Mouse (Mus musculus) lung, embryonic 15.5 days (tissue): ENCODE data around the gene Txlna. TPM values are rescaled to one million over a fixed set of nuclear protein-coding genes. Genes with fewer than 3 reads are reported as not detected.

Source experiments
- ATAC-seq: fragments of 200-750 bp; cut with Nextera tagmentation; 2 replicates; pipeline ENCODE4 v1.8.0; 2017; ENCODE audit warnings: moderate number of reproducible peaks, borderline replicate concordance; ENCODE audit not compliant: low FRiP score, low TSS enrichment; ENCODE audit errors: extremely low read depth
- H3K27ac ChIP-seq: fragments of 300-500 bp; sonication (generic); 2 replicates; pipeline ENCODE4 v1.5.1; 2015; ENCODE audit warnings: moderate library complexity, mild to moderate bottlenecking, inconsistent platforms
- H3K27me3 ChIP-seq: fragments of 300-500 bp; sonication (generic); 2 replicates; pipeline ENCODE4 v1.6.1; 2015; ENCODE audit warnings: inconsistent platforms
- H3K36me3 ChIP-seq: fragments of 300-500 bp; sonication (generic); 2 replicates; pipeline ENCODE4 v1.6.1; 2015; ENCODE audit warnings: inconsistent platforms
- H3K4me1 ChIP-seq: fragments of 300-500 bp; sonication (generic); 2 replicates; pipeline ENCODE4 v1.6.1; 2015; ENCODE audit warnings: inconsistent platforms
- H3K4me2 ChIP-seq: fragments of 300-500 bp; sonication (generic); 2 replicates; pipeline ENCODE4 v1.6.1; 2015; ENCODE audit warnings: inconsistent platforms, mild to moderate bottlenecking, moderate library complexity
- H3K4me3 ChIP-seq: fragments of 300-500 bp; sonication (generic); 2 replicates; pipeline ENCODE4 v1.5.1; 2015; ENCODE audit warnings: mild to moderate bottlenecking, inconsistent platforms
- H3K9ac ChIP-seq: fragments of 300-500 bp; sonication (generic); 2 replicates; pipeline ENCODE4 v1.6.1; 2015; ENCODE audit warnings: inconsistent platforms
- H3K9me3 ChIP-seq: fragments of 300-500 bp; sonication (generic); 2 replicates; pipeline ENCODE4 v1.6.1; 2016; ENCODE audit warnings: inconsistent platforms
- WGBS: fragments of 180-500 bp; shearing (Covaris S2); methylation state at CpG from one replicate; pipeline ENCODE4 v1.1.7; 2015; 5-methylcytosine and 5-hydroxymethylcytosine counted together
- microRNA-seq: library from miRNA; unstranded; fragments of <30 nt; microRNA quantifications from one replicate; pipeline ENCODE4, GENCODE M21; 2016
- polyA plus RNA-seq: library from polyadenylated mRNA; unstranded; fragments of >200 nt; fragmentation: Nextera tagmentation; extraction: Ambion mirVana; gene quantifications from 2 replicates; pipeline ENCODE4 v1.2.1, GENCODE M21; 2015

Txlna gene
- polyA plus RNA-seq, 1 experiment from 2014 or later = 86.8 TPM

DNA sequence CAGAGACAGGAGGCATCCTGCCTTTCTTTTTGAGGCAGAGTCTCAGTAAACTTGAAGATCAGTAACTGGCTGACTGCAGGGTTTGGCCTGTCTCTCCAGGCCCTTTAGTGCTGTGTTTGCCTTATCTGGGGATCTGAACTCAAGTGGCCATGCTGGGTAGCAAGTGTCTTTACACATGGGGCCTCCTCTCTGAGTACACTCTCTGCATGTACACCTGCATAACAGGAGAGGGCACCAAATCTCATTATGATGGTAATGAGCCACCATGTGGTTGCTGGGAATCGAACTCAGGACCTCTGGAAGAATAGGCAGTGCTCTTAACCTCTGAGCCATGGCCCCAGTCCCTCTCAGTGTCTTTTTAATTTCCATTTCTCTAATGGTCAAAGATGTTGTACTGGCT lies 58.6 kb downstream of the Txlna start:
- 75% methylated on average over 1 of the region's 1 CpGs for WGBS
- no peaks in the 10 kb centered on the region for H3K27me3 ChIP-seq

DNA sequence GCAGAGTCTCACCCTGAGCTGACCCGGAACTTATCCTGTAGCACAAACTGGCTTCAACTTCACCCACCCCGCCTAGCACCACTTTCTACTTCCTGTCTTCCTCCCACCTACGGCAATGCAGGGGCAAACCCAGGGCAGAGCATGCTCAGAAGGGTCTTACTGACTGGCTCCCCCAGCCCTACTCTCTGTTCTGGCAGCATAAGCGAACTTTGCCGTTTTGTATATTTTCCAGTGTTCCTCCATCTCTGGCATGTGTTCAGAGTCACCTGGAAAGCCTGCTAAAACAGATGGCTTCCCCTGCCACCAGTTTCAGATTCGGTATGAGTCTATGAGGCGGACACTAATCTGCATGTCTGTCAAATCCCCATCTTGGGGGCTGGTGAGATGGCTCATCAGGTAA lies 60.5 kb downstream of the Txlna start:
- H3K4me2 ChIP-seq = no peak overlapping the region
- no peaks in the 10 kb centered on the region for H3K36me3 ChIP-seq
- H3K9me3 ChIP-seq = no peaks in the 10 kb centered on the region
- no peaks in the 10 kb centered on the region for H3K27me3 ChIP-seq
- H3K4me3 ChIP-seq = no peak overlapping the region
- H3K4me1 ChIP-seq = peaks cover 15% of the 10 kb centered on the region
- ATAC-seq = no peak
- WGBS = 54% methylated on average over 7 of the region's 7 CpGs
- H3K27ac ChIP-seq = no peak overlapping the region
- H3K9ac ChIP-seq = no peak overlapping the region

More for the DNA sequence above, 58.6 kb downstream of the Txlna start:
- Histone ChIP-seq H3K4me2 (no peak overlapping the region), H3K4me3 (no peak overlapping the region), H3K27ac (no peak overlapping the region), H3K36me3 (no peaks in the 10 kb centered on the region), H3K4me1 (peaks cover 18% of the 10 kb centered on the region), H3K9ac (no peak overlapping the region), H3K9me3 (no peaks in the 10 kb centered on the region)
- ATAC-seq = no peak

GRCm38 (mm10) chr4:129578466-129578865 lies 62.4 kb downstream of the Txlna start, which contains the start of gene Fam167b:
TSS of gene Fam167b (minus strand) at chr4:129578549.
- H3K4me3 ChIP-seq = no peak within 1 kb of the TSS

GRCm38 (mm10) chr4:129577688-129578087 lies 63.2 kb downstream of the Txlna start:
- no peak overlapping the region; the same call in 1 of the 2 replicates for H3K27ac ChIP-seq
- no peak overlapping the region for H3K4me3 ChIP-seq
- ATAC-seq = no peak

More at GRCm38 (mm10) chr4:129578466-129578865, 62.4 kb downstream of the Txlna start, which contains the start of gene Fam167b:
- H3K4me1 ChIP-seq = peaks cover 6% of the 10 kb centered on the region; the same call in 1 of the 2 replicates
- H3K9ac ChIP-seq = no peak within 1 kb of the TSS
- no peaks in the 10 kb centered on the region for H3K36me3 ChIP-seq
- peak within 1 kb of the TSS; percentile 31; the same call in 1 of the 2 replicates for H3K27ac ChIP-seq
- WGBS = 73% methylated on average over 5 of the region's 5 CpGs
- H3K4me2 ChIP-seq = 0 out of 2 replicates have a peak within 1 kb of the TSS, but pooled peaks have one; percentile 15
- H3K27me3 ChIP-seq = no peaks in the 10 kb centered on the region
- no peaks in the 10 kb centered on the region for H3K9me3 ChIP-seq
- no peak for ATAC-seq

DNA sequence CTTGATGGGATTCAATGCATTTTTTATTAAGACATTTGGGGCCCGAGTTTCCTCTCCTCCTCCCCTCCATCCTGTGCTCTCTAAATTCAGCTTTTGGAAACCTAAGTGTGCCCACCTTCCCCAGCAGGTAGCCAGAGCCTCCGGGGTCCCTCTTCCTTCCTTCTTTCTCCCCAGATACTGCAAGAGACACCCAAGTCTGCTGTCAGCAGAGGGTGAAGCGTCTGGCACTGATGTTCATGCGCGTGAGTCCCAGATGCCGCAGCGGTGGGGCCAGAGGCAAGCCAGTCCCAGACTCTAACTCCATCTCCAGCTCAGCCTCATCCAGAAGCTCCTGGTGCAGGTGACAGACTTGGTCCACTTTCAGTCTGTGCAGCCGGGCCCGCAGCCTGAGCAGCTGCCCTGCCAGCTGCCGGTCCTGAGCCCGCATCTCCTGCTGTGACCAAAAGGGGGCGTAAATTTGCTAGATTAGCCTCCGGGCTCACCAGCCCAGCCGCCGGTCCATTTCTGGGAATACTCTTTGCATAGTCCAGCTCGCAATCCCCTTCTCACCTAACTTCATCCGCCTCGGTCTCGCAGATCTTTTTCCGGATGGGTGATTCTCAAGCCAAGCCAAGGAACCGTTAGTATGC lies 63.9 kb downstream of the Txlna start:
- Histone ChIP-seq H3K4me1 (peaks cover 6% of the 10 kb centered on the region; the same call in 1 of the 2 replicates), H3K27ac (no peak overlapping the region), H3K9me3 (no peaks in the 10 kb centered on the region), H3K4me2 (peak overlapping the region; percentile 15; the same call in 1 of the 2 replicates), H3K36me3 (no peaks in the 10 kb centered on the region), H3K27me3 (no peaks in the 10 kb centered on the region), H3K9ac (no peak overlapping the region), H3K4me3 (no peak overlapping the region)
- 33% methylated on average over 21 of the region's 21 CpGs for WGBS
- no peak for ATAC-seq

More at GRCm38 (mm10) chr4:129577688-129578087, 63.2 kb downstream of the Txlna start:
- 75% methylated on average over 7 of the region's 7 CpGs for WGBS
- H3K9me3 ChIP-seq = no peaks in the 10 kb centered on the region
- no peaks in the 10 kb centered on the region for H3K27me3 ChIP-seq
- no peak overlapping the region for H3K9ac ChIP-seq
- H3K36me3 ChIP-seq = no peaks in the 10 kb centered on the region
- no peak overlapping the region for H3K4me2 ChIP-seq
- peaks cover 6% of the 10 kb centered on the region; the same call in 1 of the 2 replicates for H3K4me1 ChIP-seq

Small RNA genes lying within 50 kb of the gene (microRNA-seq; reads per million reads assigned to microRNA genes)
- gene Mir7016 = not detected

Other genes starting within 250 kb of the Txlna start
- gene Zbtb8b, start 200.2 kb downstream of the Txlna start, polyA plus RNA-seq = 2.2 and 3.1 TPM in 2 replicates
- gene Bsdc1, start 179.5 kb downstream of the Txlna start, polyA plus RNA-seq = 23.1 and 24.2 TPM in 2 replicates
- not detected in 2 replicates for gene Tssk3, start 150.0 kb downstream of the Txlna start, polyA plus RNA-seq
- not detected in 2 replicates for gene Fam229a, start 149.9 kb downstream of the Txlna start, polyA plus RNA-seq
- 748 and 767 TPM in 2 replicates for gene Marcksl1, start 127.5 kb downstream of the Txlna start, polyA plus RNA-seq
- 251 and 260 TPM in 2 replicates for gene Hdac1, start 98.4 kb downstream of the Txlna start, polyA plus RNA-seq
- 8.3 and 24.9 TPM in 2 replicates for gene Lck, start 67.4 kb downstream of the Txlna start, polyA plus RNA-seq
- gene Fam167b, start 62.5 kb downstream of the Txlna start, polyA plus RNA-seq = 3.2 and 4.2 TPM in 2 replicates
- 259 and 262 TPM in 2 replicates for gene Eif3i, start 40.4 kb downstream of the Txlna start, polyA plus RNA-seq
- gene Tmem234, start 40.4 kb downstream of the Txlna start, polyA plus RNA-seq = 187 and 191 TPM in 2 replicates
- gene Dcdc2b, start 26.8 kb downstream of the Txlna start, polyA plus RNA-seq = 1.5 and 2.1 TPM in 2 replicates
- gene Iqcc, start 22.0 kb downstream of the Txlna start, polyA plus RNA-seq = 29.8 and 30.6 TPM in 2 replicates
- 51.4 and 59.5 TPM in 2 replicates for gene Ccdc28b, start 17.1 kb downstream of the Txlna start, polyA plus RNA-seq
- 16.4 and 16.5 TPM in 2 replicates for gene Kpna6, start 31.7 kb upstream of the Txlna start, polyA plus RNA-seq
- 12.6 and 13.6 TPM in 2 replicates for gene Tmem39b, start 55.8 kb upstream of the Txlna start, polyA plus RNA-seq
- gene Khdrbs1, start 101.2 kb upstream of the Txlna start, polyA plus RNA-seq = 125 and 126 TPM in 2 replicates
- 353 and 378 TPM in 2 replicates for gene Ptp4a2, start 170.2 kb upstream of the Txlna start, polyA plus RNA-seq